Mouse (Mus musculus) heart, embryonic 15.5 days (tissue): Measurements from ENCODE around the gene Samd15. TPM values are rescaled to one million over a fixed set of nuclear protein-coding genes. Genes with fewer than 3 reads are reported as not detected.
A peak's percentile ranks its signal among the peaks of the same experiment; 100 is the strongest.
"Not testable (repeated sequence)": the region's sequence is repeated elsewhere in the genome, so short reads cannot be mapped to it uniquely, and the experiment has no call there.

Experiments
- ATAC-seq: fragments of 200-750 bp; cut with Nextera tagmentation; replicated peaks from 2 replicates; pipeline ENCODE4 v1.8.0; 2017; ENCODE audit warnings: low read depth, moderate TSS enrichment; ENCODE audit not compliant: insufficient number of reproducible peaks, insufficient read depth, low FRiP score
- H3K27ac ChIP-seq: fragments of 300-500 bp; sonication (generic); 2 replicates; pipeline ENCODE4 v1.5.1; 2015; ENCODE audit warnings: mild to moderate bottlenecking, inconsistent platforms
- H3K27me3 ChIP-seq: fragments of 300-500 bp; sonication (generic); 2 replicates; pipeline ENCODE4 v1.6.1; 2015; ENCODE audit warnings: inconsistent platforms
- H3K36me3 ChIP-seq: fragments of 300-500 bp; sonication (generic); 2 replicates; pipeline ENCODE4 v1.6.1; 2015; ENCODE audit warnings: mild to moderate bottlenecking, inconsistent platforms
- H3K4me1 ChIP-seq: fragments of 300-500 bp; sonication (generic); replicated peaks from 2 replicates; pipeline ENCODE4 v1.6.1; 2015; ENCODE audit warnings: inconsistent platforms
- H3K4me2 ChIP-seq: fragments of 300-500 bp; sonication (generic); 2 replicates; pipeline ENCODE4 v1.6.1; 2015; ENCODE audit warnings: inconsistent platforms, mild to moderate bottlenecking, moderate library complexity
- H3K4me3 ChIP-seq: fragments of 300-500 bp; sonication (generic); 2 replicates; pipeline ENCODE4 v1.5.1; 2015; ENCODE audit warnings: mild to moderate bottlenecking, inconsistent platforms
- H3K9ac ChIP-seq: fragments of 300-500 bp; sonication (generic); 2 replicates; pipeline ENCODE4 v1.6.1; 2015; ENCODE audit warnings: mild to moderate bottlenecking, inconsistent platforms
- H3K9me3 ChIP-seq: fragments of 300-500 bp; sonication (generic); replicated peaks from 2 replicates; pipeline ENCODE4 v1.6.1; 2016; ENCODE audit warnings: inconsistent platforms
- WGBS: fragments of 180-500 bp; shearing (Covaris S2); methylation state at CpG from one replicate; pipeline ENCODE4 v1.1.7; 2015; ENCODE audit warnings: mixed read lengths; 5-methylcytosine and 5-hydroxymethylcytosine counted together
- polyA plus RNA-seq: library from polyadenylated mRNA; unstranded; fragments of >200 nt; fragmentation: Nextera tagmentation; extraction: Ambion mirVana; gene quantifications from 2 replicates; pipeline ENCODE4 v1.2.1, GENCODE M21; 2015

Samd15 gene
- polyA plus RNA-seq = 0.78 and 1.6 TPM in 2 replicates

DNA sequence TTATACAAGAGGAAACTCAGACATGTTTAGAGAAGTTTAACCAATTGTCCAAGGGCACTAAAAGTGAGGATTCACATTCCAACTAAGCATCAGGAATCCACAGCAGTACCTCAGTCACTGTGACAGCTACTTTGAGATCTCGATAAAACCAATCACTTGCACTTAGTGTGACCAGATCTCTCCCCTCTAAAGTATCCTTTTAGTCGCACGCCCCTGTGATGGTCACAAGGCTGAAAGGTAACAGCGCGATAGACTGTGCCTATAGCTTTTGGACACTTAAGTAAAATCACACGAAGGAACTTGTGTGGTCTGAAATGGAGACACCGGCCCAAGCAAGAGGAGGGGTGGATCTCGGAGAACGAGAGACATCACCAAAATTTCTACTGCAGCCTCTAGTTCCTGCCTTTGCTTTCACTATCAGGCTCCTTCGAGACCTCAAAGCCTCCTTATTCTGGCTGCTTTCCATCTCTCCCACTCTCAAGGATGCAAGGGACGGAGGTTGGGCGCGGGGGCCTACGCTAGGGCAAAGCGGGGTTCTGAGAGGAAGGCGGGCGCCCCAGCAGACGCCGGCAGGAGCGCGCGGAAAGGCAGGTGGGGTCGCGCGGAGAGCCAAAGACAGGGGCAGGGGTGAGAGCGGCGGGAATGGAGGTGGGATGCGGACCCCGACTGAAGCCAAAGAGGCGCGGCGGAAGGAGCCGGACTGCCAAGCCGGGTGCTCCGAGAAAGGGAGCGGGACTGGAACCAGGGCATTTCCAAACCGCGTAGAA, at the start of gene Samd15:
Gene Samd15 (plus strand): TSS at position 518 of the 767 bp plus-strand sequence.
- H3K4me2 ChIP-seq = peak within 1 kb of the TSS; percentile 95
- H3K27me3 ChIP-seq = no peaks in the 10 kb centered on the region
- H3K36me3 ChIP-seq = no peaks in the 10 kb centered on the region
- peaks cover 6% of the 10 kb centered on the region for H3K4me1 ChIP-seq
- H3K9ac ChIP-seq = peak within 1 kb of the TSS; percentile 88
- H3K9me3 ChIP-seq = no peaks in the 10 kb centered on the region
- WGBS = under 1% methylated on average over 38 of the region's 38 CpGs
- peak; percentile 57 for ATAC-seq
- H3K4me3 ChIP-seq = peak within 1 kb of the TSS; percentile 86
- peak within 1 kb of the TSS; percentile 65 for H3K27ac ChIP-seq

DNA sequence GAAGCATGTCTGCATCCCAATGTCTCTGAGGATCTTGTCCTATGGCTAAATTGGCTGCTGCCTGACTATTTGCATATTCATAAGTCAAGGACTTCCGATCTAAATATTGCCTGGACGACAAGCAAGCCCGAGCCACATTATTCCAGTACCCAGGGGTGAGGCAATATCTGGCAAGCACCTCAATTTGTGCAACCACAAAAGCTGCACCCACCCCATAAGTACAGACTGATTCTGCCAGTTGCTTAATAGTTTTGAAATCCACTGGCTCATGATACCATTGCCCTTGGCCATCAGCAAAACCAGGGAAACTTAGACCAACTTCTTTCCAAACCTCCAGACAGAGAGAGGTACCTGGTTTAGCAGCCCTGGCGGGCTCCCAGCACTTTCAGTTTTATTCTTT, 45.1 kb upstream of the Samd15 start:
- H3K4me1 ChIP-seq, H3K27me3 ChIP-seq, H3K27ac ChIP-seq, H3K36me3 ChIP-seq, H3K4me2 ChIP-seq, ATAC-seq, H3K9ac ChIP-seq, H3K9me3 ChIP-seq, H3K4me3 ChIP-seq: not testable (repeated sequence)
- 90% methylated on average over 4 of the region's 4 CpGs for WGBS

DNA sequence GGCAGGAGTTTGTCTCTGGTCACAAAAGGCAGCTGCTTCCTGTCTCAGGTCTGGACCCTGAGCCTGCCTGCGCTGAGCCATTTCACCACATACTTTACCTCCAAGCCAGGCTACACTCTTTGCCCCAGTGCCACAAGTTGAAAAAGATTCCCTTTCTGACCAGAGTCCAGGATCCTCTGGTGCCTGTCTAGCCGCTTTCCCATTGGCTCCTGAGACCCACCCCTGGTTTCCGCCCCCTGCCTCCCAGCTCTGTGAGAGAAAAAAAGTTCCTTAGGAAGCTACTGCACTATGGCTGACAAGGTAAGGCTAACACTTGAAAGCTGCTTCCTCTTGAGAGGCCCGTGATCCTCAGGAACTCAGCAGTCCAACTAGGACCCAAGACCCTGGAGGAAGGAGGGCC, 42.2 kb upstream of the Samd15 start:
- WGBS = 50% methylated on average over 4 of the region's 4 CpGs
- Histone ChIP-seq H3K4me2 (0 out of 2 replicates have a peak overlapping the region, but pooled peaks have one; percentile 4), H3K4me3 (no peak overlapping the region), H3K27ac (no peak overlapping the region), H3K27me3 (no peaks in the 10 kb centered on the region), H3K9ac (no peak overlapping the region), H3K4me1 (peaks cover 4% of the 10 kb centered on the region; the same call in 1 of the 2 replicates), H3K9me3 (no peaks in the 10 kb centered on the region), H3K36me3 (no peaks in the 10 kb centered on the region)
- ATAC-seq = no peak

DNA sequence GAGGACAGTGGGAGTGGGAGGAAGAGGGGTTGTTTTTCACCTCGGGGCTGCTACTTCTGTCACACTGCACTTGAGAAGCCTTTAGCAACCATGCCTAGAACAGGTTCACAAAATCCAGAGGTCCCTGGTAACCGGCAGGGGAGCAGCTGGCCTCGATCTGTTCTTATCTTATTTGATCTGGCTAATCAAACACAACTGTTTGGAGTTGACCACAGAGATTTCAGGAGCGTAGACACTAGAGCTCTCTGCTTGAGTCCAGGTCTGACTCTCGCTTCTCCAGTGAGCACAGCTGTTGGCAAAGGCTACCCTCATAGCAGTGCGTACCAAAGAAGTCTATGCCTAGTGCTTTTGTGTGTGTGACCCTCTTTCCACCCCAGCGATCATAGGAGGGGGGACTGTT, 41.4 kb upstream of the Samd15 start:
- H3K36me3 ChIP-seq = no peaks in the 10 kb centered on the region
- no peak overlapping the region for H3K27ac ChIP-seq
- no peak for ATAC-seq
- H3K27me3 ChIP-seq = no peaks in the 10 kb centered on the region
- no peak overlapping the region for H3K4me2 ChIP-seq
- no peak overlapping the region for H3K9ac ChIP-seq
- H3K9me3 ChIP-seq = no peaks in the 10 kb centered on the region
- WGBS = 62% methylated on average over 7 of the region's 7 CpGs
- H3K4me3 ChIP-seq = no peak overlapping the region
- H3K4me1 ChIP-seq = peaks cover 4% of the 10 kb centered on the region; the same call in 1 of the 2 replicates

DNA sequence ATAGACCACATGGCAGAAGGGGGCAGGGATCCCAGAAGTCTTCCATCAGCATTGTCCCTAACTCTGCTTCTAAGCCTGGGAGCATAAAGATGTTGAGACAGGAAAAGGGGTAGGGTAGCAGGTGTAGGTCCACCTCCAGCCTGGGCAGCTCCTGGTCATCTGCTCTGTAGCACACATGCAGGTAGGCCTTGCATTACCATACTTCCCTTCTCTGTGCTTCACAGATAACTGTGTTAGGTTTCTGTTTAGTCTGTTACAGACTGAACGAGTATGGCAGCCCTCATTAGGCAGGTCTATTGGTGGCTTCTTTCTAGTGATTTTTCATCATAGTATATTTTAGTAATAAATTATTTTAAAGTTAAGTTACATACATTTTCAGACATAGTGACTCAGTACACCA, 39.2 kb upstream of the Samd15 start:
- no peak for ATAC-seq
- Histone ChIP-seq H3K27ac (no peak overlapping the region), H3K4me2 (no peak overlapping the region), H3K4me1 (peaks cover 4% of the 10 kb centered on the region; the same call in 1 of the 2 replicates), H3K36me3 (0 out of 2 replicates have a peak, but pooled peaks cover 9% of the 10 kb centered on the region), H3K4me3 (no peak overlapping the region), H3K27me3 (no peaks in the 10 kb centered on the region), H3K9ac (no peak overlapping the region), H3K9me3 (no peaks in the 10 kb centered on the region)
- 63% methylated on average over 1 of the region's 1 CpGs for WGBS

DNA sequence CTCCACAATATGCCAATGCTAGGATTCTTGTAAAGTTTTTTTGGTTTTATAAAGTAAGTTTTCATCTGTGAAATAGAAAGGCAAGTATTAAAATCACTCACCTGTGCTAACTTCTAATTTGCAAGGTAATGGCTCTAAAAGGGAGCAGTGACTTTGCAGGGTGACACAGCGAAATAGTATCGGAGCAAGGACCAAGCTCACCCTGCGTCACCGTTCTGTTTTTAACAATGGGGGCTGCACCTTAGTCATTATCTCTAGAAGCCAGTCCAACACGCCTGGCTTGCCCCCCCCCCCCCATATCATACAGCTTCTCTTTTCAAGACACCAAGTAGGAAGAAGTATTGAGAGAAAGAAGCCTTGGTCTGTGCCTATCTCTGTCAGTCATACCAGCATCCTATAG, 38.7 kb upstream of the Samd15 start:
- Histone ChIP-seq H3K27ac (no peak overlapping the region), H3K4me2 (no peak overlapping the region), H3K9me3 (no peaks in the 10 kb centered on the region), H3K4me3 (no peak overlapping the region), H3K27me3 (no peaks in the 10 kb centered on the region), H3K36me3 (0 out of 2 replicates have a peak, but pooled peaks cover 9% of the 10 kb centered on the region), H3K9ac (no peak overlapping the region), H3K4me1 (peaks cover 4% of the 10 kb centered on the region; the same call in 1 of the 2 replicates)
- ATAC-seq = no peak
- WGBS = 78% methylated on average over 5 of the region's 5 CpGs

DNA sequence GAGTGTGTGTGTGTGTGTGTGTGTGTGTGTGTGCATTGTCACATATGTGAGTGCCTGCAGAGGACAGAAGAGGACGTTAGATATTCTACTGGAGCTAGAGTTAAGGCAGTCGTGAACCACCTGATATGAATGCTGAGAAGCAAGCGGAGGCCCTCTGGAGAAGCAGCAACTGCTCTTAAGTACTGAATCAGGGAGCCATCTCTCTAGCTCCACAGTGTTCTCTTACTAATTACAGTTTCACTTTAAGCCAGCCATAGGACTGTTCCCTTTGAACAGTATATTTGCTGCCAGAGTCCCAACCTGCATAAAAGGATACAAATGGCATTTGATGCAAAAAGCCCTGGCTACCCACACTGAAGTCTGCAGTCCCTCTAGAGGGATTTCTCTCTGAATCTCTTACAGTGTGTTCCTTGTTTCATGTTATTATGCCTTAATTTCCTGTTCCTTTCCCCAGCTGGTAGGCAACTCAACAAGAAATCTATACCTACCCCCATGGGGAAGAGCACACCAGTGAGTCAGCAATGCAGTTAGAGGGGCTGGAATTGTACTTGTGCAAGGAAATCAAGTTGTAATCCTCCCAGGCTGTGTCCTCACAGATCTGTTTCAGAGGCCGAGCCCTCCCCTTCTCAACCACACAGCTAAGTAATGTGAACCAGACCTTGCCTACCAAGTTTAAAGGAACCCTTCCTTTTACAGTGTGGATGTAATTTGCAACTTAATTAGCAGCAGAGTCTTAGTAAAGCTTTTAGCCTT, 24.2 kb upstream of the Samd15 start:
- H3K27me3 ChIP-seq = no peaks in the 10 kb centered on the region
- no peak overlapping the region for H3K4me3 ChIP-seq
- H3K9ac ChIP-seq = no peak overlapping the region
- H3K9me3 ChIP-seq = no peaks in the 10 kb centered on the region
- no peaks in the 10 kb centered on the region for H3K4me1 ChIP-seq
- H3K4me2 ChIP-seq = no peak overlapping the region
- ATAC-seq = no peak
- WGBS = 61% methylated on average over 4 of the region's 4 CpGs
- H3K36me3 ChIP-seq = peaks cover 9% of the 10 kb centered on the region; the same call in 1 of the 2 replicates
- no peak overlapping the region for H3K27ac ChIP-seq

DNA sequence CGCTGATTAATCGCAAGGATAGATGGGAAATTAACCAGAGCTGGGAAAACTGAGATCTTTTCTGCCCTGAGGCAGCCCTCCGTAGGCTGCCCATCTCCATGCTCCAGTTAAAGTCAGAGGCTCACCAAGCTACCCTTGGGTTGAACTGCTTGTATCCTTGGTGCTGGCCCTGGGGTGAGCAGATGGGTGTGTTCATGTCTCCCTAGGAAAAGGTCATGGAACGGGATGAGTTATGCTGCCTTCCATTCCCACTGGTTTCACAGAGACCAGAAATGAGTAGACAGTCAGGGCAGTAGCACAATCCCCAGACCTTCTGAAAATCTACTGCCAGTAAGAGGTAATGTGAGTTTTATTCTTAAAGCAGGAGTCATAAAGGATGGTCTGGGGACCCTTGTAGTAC, 21.9 kb upstream of the Samd15 start:
- 94% methylated on average over 4 of the region's 4 CpGs for whole genome bisulfite sequencing
- Histone ChIP-seq H3K4me2 (no peak overlapping the region), H3K36me3 (no peaks in the 10 kb centered on the region), H3K4me1 (no peaks in the 10 kb centered on the region), H3K27ac (no peak overlapping the region), H3K9me3 (no peaks in the 10 kb centered on the region), H3K4me3 (no peak overlapping the region), H3K9ac (no peak overlapping the region), H3K27me3 (no peaks in the 10 kb centered on the region)
- no peak for ATAC-seq

DNA sequence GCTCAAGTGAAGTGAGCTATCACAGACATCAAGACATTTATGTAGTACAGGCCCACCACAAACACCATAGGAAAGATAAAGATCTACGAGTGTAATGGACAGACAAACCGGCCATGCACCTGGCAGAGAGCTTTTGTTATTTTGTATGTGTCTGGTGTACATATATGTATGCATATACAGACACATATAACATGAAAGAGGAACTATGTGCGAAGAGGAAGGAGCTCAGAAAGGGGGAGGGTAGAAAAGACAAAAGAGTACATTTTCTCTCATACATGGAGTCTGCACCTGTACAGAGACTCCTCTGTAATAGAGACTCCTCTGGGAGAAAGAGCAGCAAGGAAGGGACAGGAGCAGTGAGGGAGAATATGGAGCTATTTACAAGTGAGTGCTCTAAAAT, 6.5 kb upstream of the Samd15 start:
- Histone ChIP-seq H3K4me2 (no peak overlapping the region), H3K4me1 (no peaks in the 10 kb centered on the region), H3K27me3 (no peaks in the 10 kb centered on the region), H3K9me3 (no peaks in the 10 kb centered on the region), H3K9ac (no peak overlapping the region), H3K4me3 (no peak overlapping the region), H3K36me3 (no peaks in the 10 kb centered on the region), H3K27ac (no peak overlapping the region)
- ATAC-seq = no peak
- WGBS = 78% methylated on average over 3 of the region's 3 CpGs

DNA sequence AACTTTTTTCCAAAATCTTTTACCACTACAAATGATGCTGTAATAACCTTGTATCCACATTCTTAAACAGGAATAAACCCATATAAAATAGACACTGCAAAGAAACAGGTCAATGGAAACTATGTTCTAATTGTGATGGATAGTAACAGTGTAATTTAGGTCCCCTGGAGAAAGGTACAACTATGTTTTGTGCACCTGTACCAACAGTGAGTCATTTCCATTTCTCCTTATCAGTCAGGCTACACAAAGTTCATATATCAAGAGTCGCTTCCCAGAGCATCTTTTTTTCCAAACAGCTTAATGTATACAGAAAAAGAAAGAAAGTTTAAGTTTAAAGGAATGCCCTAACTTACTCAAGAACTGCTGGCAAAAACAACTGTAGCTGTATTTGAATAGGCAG, 4.5 kb upstream of the Samd15 start:
- no peak for ATAC-seq

DNA sequence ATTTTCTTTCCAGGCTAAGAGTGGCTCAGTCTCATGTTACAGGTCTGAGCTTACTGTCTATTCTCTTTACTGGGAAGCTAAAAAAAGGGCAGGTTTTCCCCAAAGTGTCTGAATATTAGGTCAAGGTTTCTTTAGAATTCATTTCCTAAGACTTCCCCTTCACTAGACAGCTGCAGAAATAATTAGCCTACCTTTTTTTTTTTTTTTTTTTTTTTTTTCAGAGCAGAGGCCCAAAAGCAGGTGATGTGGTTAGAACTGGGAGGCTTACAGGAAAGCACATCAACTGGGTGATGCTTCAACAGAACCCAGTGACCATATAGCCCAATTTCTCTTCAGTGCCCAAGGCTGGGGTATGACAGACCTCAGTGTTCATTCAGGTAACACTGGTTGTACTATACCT, 3.2 kb upstream of the Samd15 start:
- no peak for ATAC-seq
- peaks cover 6% of the 10 kb centered on the region for H3K4me1 ChIP-seq
- H3K27ac ChIP-seq = no peak overlapping the region

More for the DNA sequence above, 4.5 kb upstream of the Samd15 start:
- WGBS = 57% methylated on average over 1 of the region's 1 CpGs
- Histone ChIP-seq H3K27ac (no peak overlapping the region), H3K4me2 (no peak overlapping the region), H3K4me3 (no peak overlapping the region), H3K9ac (no peak overlapping the region), H3K27me3 (no peaks in the 10 kb centered on the region), H3K9me3 (no peaks in the 10 kb centered on the region), H3K36me3 (no peaks in the 10 kb centered on the region), H3K4me1 (peaks cover 6% of the 10 kb centered on the region)

More for the DNA sequence above, 3.2 kb upstream of the Samd15 start:
- Histone ChIP-seq H3K9ac (no peak overlapping the region), H3K27me3 (no peaks in the 10 kb centered on the region), H3K4me2 (no peak overlapping the region), H3K36me3 (no peaks in the 10 kb centered on the region), H3K4me3 (no peak overlapping the region), H3K9me3 (no peaks in the 10 kb centered on the region)
